Mouse (Mus musculus) spleen, adult 2 months (tissue): Measurements from ENCODE around the gene Ndufb7.

ENCODE experiments used
- CTCF ChIP-seq: fragments of 200-500 bp; IDR thresholded peaks from 2 replicates; pipeline ENCODE4 v1.5.1; 2011; ENCODE audit warnings: mild to moderate bottlenecking, inconsistent platforms; ENCODE audit not compliant: insufficient read depth, insufficient read length, insufficient replicate concordance; ENCODE audit errors: extremely low read depth
- POLR2A ChIP-seq: fragments of 200-500 bp; IDR thresholded peaks from 2 replicates; pipeline ENCODE4 v1.6.1; 2011; ENCODE audit warnings: low read depth, low read length, inconsistent platforms

GRCm38 (mm10) chr8:83582226-83582625, 15.8 kb downstream of the Ndufb7 start:
- TF ChIP-seq POLR2A, result no peak
- no peak for TF ChIP-seq CTCF
